Mouse (Mus musculus) olfactory bulb, adult 2 months (tissue): ENCODE data around the gene Tmigd1.

Source experiments
- CTCF ChIP-seq: fragments of 200-500 bp; IDR thresholded peaks from 2 replicates; pipeline ENCODE4 v1.5.1; 2012; ENCODE audit warnings: low read depth, mild to moderate bottlenecking, low read length, moderate library complexity; ENCODE audit not compliant: insufficient read depth
- POLR2A ChIP-seq: fragments of 200-500 bp; IDR thresholded peaks from 2 replicates; pipeline ENCODE4 v1.6.1; 2012; ENCODE audit warnings: mild to moderate bottlenecking, low read depth, low read length, moderate library complexity; ENCODE audit not compliant: insufficient read depth

DNA sequence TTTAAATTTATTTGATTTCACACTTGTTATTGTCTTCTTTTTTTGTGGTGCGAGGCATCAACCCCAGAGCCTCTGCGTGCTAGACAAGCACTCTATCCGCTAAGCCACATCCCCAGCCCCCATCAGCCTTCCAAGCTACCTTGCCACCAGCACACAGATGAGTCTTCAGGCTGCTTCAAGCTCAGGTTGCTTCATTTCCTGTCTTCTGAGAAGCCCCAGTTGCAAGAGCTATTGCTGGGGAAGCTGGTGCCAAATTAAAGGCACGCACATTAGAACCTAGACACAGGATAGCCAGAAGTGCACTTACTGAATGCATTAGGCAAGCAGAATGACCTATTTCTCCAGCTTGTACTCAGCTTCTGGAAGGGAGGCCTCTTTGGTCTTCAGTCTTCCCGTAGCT is 22.1 kb upstream of the Tmigd1 start:
- TF ChIP-seq POLR2A (no peak), CTCF (no peak)
